In the genomic region with DNA sequence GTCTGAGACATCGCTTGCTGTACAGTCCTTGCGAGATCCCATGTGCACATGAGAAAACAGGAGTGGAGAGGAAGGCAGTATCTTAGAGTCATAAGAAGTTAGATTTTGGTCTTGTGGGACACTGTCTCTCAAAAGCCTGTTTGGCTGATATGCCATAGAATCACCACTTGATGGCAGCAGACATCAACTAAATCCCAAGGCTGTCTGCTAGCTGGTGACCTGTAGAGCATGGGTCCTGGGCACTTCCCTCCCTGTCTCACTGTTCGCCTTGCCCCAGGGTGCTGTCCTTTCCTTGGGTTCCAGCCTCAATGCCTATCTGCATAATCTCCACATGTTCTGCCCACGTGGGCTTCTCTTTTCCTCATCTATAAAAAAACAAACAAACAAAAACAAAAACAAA, we compare ENCODE assay signal across 7 mouse cellular contexts. TPM values are rescaled to one million over a fixed set of nuclear protein-coding genes. Genes with fewer than 3 reads are reported as not detected.
DNase-seq lines count a peak whose midpoint lies in the region; ATAC-seq and TF ChIP-seq lines count a peak whose summit lies in the region.

No protein-coding gene starts in this region.

- no peaks in the 10 kb centered on the region for H3K36me3 ChIP-seq in C2C12 (ENCODE audit: control insufficient read depth, insufficient read depth)
- H3K36me3 ChIP-seq in lung, embryonic 16.5 days (ENCODE audit: control insufficient read depth, insufficient read depth, low read length), result no peaks in the 10 kb centered on the region

- peaks cover 7% of the 10 kb centered on the region for H3K4me1 ChIP-seq in lung, embryonic 16.5 days (replicated peaks; ENCODE audit: control insufficient read depth, insufficient read depth, low read length)

- H3ac ChIP-seq in C2C12 (ENCODE audit: control insufficient read depth, insufficient read length, low read depth), result no peak overlapping the region

- H3K9ac ChIP-seq in lung, embryonic 16.5 days (ENCODE audit: low read length), result 0 out of 2 replicates have a peak overlapping the region, but pooled peaks have one; percentile 26

- H3K27ac ChIP-seq in lung, embryonic 16.5 days (ENCODE audit: low read length), result no peak overlapping the region

- H3K9me3 ChIP-seq in lung, embryonic 16.5 days (ENCODE audit: control insufficient read depth, low read length), result no peaks in the 10 kb centered on the region

- H3K4me2 ChIP-seq in lung, embryonic 16.5 days (ENCODE audit: low read depth, low read length), result peak overlapping the region; percentile 36; the same call in 1 of the 2 replicates

- TF ChIP-seq CTCF in C2C12 (IDR thresholded peaks at IDR 0.05; ENCODE audit: control insufficient read depth, insufficient read depth, insufficient read length), result peak; percentile 13
- TF ChIP-seq CTCF in brain, embryonic 14.5 days (IDR thresholded peaks at IDR 0.05; ENCODE audit: borderline replicate concordance, extremely low read depth, insufficient read depth, insufficient read length), result peak; percentile 87

- H3K4me3 ChIP-seq in C2C12 (ENCODE audit: insufficient read depth, poor library complexity, severe bottlenecking), result no peak overlapping the region
- no peak overlapping the region for H3K4me3 ChIP-seq in lung, embryonic 16.5 days (ENCODE audit: low read length)

- peaks cover 9% of the 10 kb centered on the region for H3K27me3 ChIP-seq in C2C12 (ENCODE audit: control insufficient read depth, insufficient read depth, insufficient read length)
- no peaks in the 10 kb centered on the region for H3K27me3 ChIP-seq in lung, embryonic 16.5 days (ENCODE audit: control insufficient read depth, insufficient read depth, low read depth, low read length)

- peak; percentile 36; the same call in 1 of the 2 replicates for ATAC-seq in lung, embryonic 16.5 days (ENCODE audit: low read depth)

- no peaks in the 10 kb centered on the region for H3K79me2 ChIP-seq in C2C12 (ENCODE audit: control insufficient read depth, insufficient read depth)

- 24% methylated on average over 4 of the region's 4 CpGs for WGBS in lung, embryonic 16.5 days

- no peak for TF ChIP-seq POLR2A in brain, embryonic 14.5 days (IDR thresholded peaks at IDR 0.05; ENCODE audit: borderline replicate concordance, extremely low read depth, insufficient read depth, insufficient read length, poor library complexity, severe bottlenecking)

- DNase-seq in 3134 (ENCODE audit: extremely low read depth, insufficient read length, low spot score), result peak; percentile 38
- peak; percentile 82 for DNase-seq in brain, embryonic 14.5 days (ENCODE audit: low read depth)
- peak; percentile 65 for DNase-seq in forelimb bud, embryonic 11.5 days (ENCODE audit: low read depth, low spot score)
- DNase-seq in kidney, adult 9 months, result peak; percentile 74
- peak; percentile 84 for DNase-seq in retina, embryonic 14.5 days (ENCODE audit: low spot score)

- no peaks in the 10 kb centered on the region for H3K79me3 ChIP-seq in C2C12 (ENCODE audit: low read depth)

TF ChIP-seq in C2C12, 6 proteins besides CTCF, POLR2A, EP300 and RAD21:
- TF ChIP-seq CEBPB (IDR thresholded peaks at IDR 0.05; ENCODE audit: low read depth), result no peak
- TF ChIP-seq MYOG (IDR thresholded peaks at IDR 0.05; ENCODE audit: control insufficient read depth, extremely low read depth, insufficient read length), result no peak
- TF ChIP-seq MYOD1 (IDR thresholded peaks at IDR 0.05; ENCODE audit: control insufficient read depth, insufficient read length, low read depth), result no peak
- TF ChIP-seq FOSL1 (IDR thresholded peaks at IDR 0.05; ENCODE audit: insufficient read depth, low read length, poor library complexity, severe bottlenecking), result no peak
- no peak for TF ChIP-seq USF1 (IDR thresholded peaks at IDR 0.05; ENCODE audit: low read depth)
- no peak for TF ChIP-seq MAX (IDR thresholded peaks at IDR 0.05)

RNA-seq across cellular contexts. Expression of a gene that starts 6.7 kb away (rescaled TPM):
- polyA plus RNA-seq in C2C12 (2012; fragmentation: generic; extraction: Trizol), result not detected
- not detected in 2 replicates for polyA plus RNA-seq in brain, embryonic 14.5 days (2012; rRNA removed)
- not detected in 2 replicates for polyA plus RNA-seq in lung, embryonic 16.5 days (2015; fragmentation: Nextera tagmentation; extraction: Ambion mirVana)

RNA-seq across cellular contexts. Expression of a gene that starts 37.2 kb away (rescaled TPM):
- 0.05 TPM for polyA plus RNA-seq in C2C12 (2012; fragmentation: generic; extraction: Trizol)
- polyA plus RNA-seq in brain, embryonic 14.5 days (2012; rRNA removed), result 0.13 and 0.27 TPM in 2 replicates
- 0.08 and 0.11 TPM in 2 replicates for polyA plus RNA-seq in lung, embryonic 16.5 days (2015; fragmentation: Nextera tagmentation; extraction: Ambion mirVana)

RNA-seq across cellular contexts. Expression of a gene that starts 46.9 kb away (rescaled TPM):
- polyA plus RNA-seq in C2C12 (2012; fragmentation: generic; extraction: Trizol), result 0.09 TPM
- polyA plus RNA-seq in brain, embryonic 14.5 days (2012; rRNA removed), result 3.8 and 4.0 TPM in 2 replicates
- 0.77 and 1.2 TPM in 2 replicates for polyA plus RNA-seq in lung, embryonic 16.5 days (2015; fragmentation: Nextera tagmentation; extraction: Ambion mirVana)

RNA-seq across cellular contexts. Expression of a gene that starts 49.0 kb away (rescaled TPM):
- not detected for polyA plus RNA-seq in C2C12 (2012; fragmentation: generic; extraction: Trizol)
- not detected in 2 replicates for polyA plus RNA-seq in brain, embryonic 14.5 days (2012; rRNA removed)
- polyA plus RNA-seq in lung, embryonic 16.5 days (2015; fragmentation: Nextera tagmentation; extraction: Ambion mirVana), result not detected in 2 replicates
